ENCODE assay signal across 9 mouse cellular contexts in genomic region chr6:108659221-108659725, GRCm38 (mm10). TPM values are rescaled to one million over a fixed set of nuclear protein-coding genes. Genes with fewer than 3 reads are reported as not detected.
DNase-seq lines count a peak whose midpoint lies in the region; ATAC-seq and TF ChIP-seq lines count a peak whose summit lies in the region.
"Had no signal": no experiment of that assay in that cellular context is flagged by ENCODE, and none has a peak within 500 bp of the region (broad histone marks: within the 10 kb centered on the region; RNA-seq: fewer than 3 reads in every experiment).

No protein-coding gene starts in this region.

- 0 out of 2 replicates have a peak, but pooled peaks have one; percentile 33 for TF ChIP-seq POLR2A in limb, embryonic 14.5 days (IDR thresholded peaks at IDR 0.05; ENCODE audit: borderline replicate concordance, extremely low read depth, insufficient read depth, insufficient read length)

- peak; percentile 82 for ATAC-seq in embryonic facial prominence, embryonic 12.5 days (ENCODE audit: insufficient number of reproducible peaks, insufficient read depth, low FRiP score, low TSS enrichment)
- ATAC-seq in limb, embryonic 14.5 days (ENCODE audit: low FRiP score, low read depth), result peak; percentile 71
- peak; percentile 87 for ATAC-seq in midbrain, embryonic 15.5 days (replicated peaks)

- H3K27me3 ChIP-seq in embryonic facial prominence, embryonic 12.5 days, result peaks cover 23% of the 10 kb centered on the region
- H3K27me3 ChIP-seq in limb, embryonic 14.5 days (ENCODE audit: control insufficient read depth, insufficient read depth, low read length), result no peaks in the 10 kb centered on the region; the same call in 1 of the 2 replicates
- H3K27me3 ChIP-seq in midbrain, embryonic 15.5 days (replicated peaks), result peaks cover 15% of the 10 kb centered on the region

- H3K4me3 ChIP-seq in embryonic facial prominence, embryonic 12.5 days, result peak overlapping the region; percentile 55
- peak overlapping the region; percentile 60 for H3K4me3 ChIP-seq in limb, embryonic 14.5 days (replicated peaks; ENCODE audit: low read length)
- peak overlapping the region; percentile 67 for H3K4me3 ChIP-seq in midbrain, embryonic 15.5 days

- peak; percentile 84 to 89 for DNase-seq in urinary bladder, adult 18-20 months (ENCODE audit: low spot score in 2 of 2)
- DNase-seq in urinary bladder, adult 2 months (ENCODE audit: low spot score), result no peak
- DNase-seq in heart, adult 8-10 months (ENCODE audit: low spot score), result peak; percentile 89
- DNase-seq in kidney, adult 9 months, result peak; percentile 99
- peak; percentile 84 for DNase-seq in limb, embryonic 14.5 days (ENCODE audit: low spot score)
- peak; percentile 81 to 83 for DNase-seq in spleen, adult 18-20 months

- H3K4me2 ChIP-seq in embryonic facial prominence, embryonic 12.5 days (replicated peaks), result peak overlapping the region; percentile 99
- peak overlapping the region; percentile 94 for H3K4me2 ChIP-seq in limb, embryonic 14.5 days (replicated peaks; ENCODE audit: low read depth, low read length, severe bottlenecking)
- peak overlapping the region; percentile 99 for H3K4me2 ChIP-seq in midbrain, embryonic 15.5 days

- WGBS in embryonic facial prominence, embryonic 12.5 days, result under 1% methylated on average over 39 of the region's 42 CpGs
- WGBS in limb, embryonic 14.5 days, result under 1% methylated on average over 24 of the region's 42 CpGs
- under 1% methylated on average over 41 of the region's 42 CpGs for WGBS in midbrain, embryonic 15.5 days

- peak overlapping the region; percentile 85 for H3K27ac ChIP-seq in embryonic facial prominence, embryonic 12.5 days
- peak overlapping the region; percentile 90 for H3K27ac ChIP-seq in limb, embryonic 14.5 days (replicated peaks; ENCODE audit: low read depth, low read length)
- H3K27ac ChIP-seq in midbrain, embryonic 15.5 days, result peak overlapping the region; percentile 89

- H3K9me3 ChIP-seq in embryonic facial prominence, embryonic 12.5 days, result no peaks in the 10 kb centered on the region
- no peaks in the 10 kb centered on the region for H3K9me3 ChIP-seq in limb, embryonic 14.5 days (ENCODE audit: control insufficient read depth, low read length)
- no peaks in the 10 kb centered on the region for H3K9me3 ChIP-seq in midbrain, embryonic 15.5 days
- H3K9me3 ChIP-seq: G1E had no signal

- H3K9ac ChIP-seq in embryonic facial prominence, embryonic 12.5 days, result peak overlapping the region; percentile 55
- H3K9ac ChIP-seq in limb, embryonic 14.5 days (ENCODE audit: low read depth, low read length, severe bottlenecking), result peak overlapping the region; percentile 70
- H3K9ac ChIP-seq in midbrain, embryonic 15.5 days, result peak overlapping the region; percentile 76

- peaks cover 10% of the 10 kb centered on the region; the same call in 1 of the 2 replicates for H3K4me1 ChIP-seq in embryonic facial prominence, embryonic 12.5 days
- peaks cover 15% of the 10 kb centered on the region; the same call in 1 of the 2 replicates for H3K4me1 ChIP-seq in limb, embryonic 14.5 days (ENCODE audit: control insufficient read depth, insufficient read depth, low read length)
- peaks cover 22% of the 10 kb centered on the region for H3K4me1 ChIP-seq in midbrain, embryonic 15.5 days

- H3K36me3 ChIP-seq in embryonic facial prominence, embryonic 12.5 days, result no peaks in the 10 kb centered on the region
- no peaks in the 10 kb centered on the region for H3K36me3 ChIP-seq in limb, embryonic 14.5 days (ENCODE audit: control insufficient read depth, insufficient read depth, low read length)
- H3K36me3 ChIP-seq in midbrain, embryonic 15.5 days (replicated peaks), result no peaks in the 10 kb centered on the region
- H3K36me3 ChIP-seq: G1E had no signal

RNA-seq across cellular contexts. Expression of gene Bhlhe40, which starts 1.2 kb away (rescaled TPM):
- polyA plus RNA-seq in urinary bladder, adult 2 months (2012; rRNA removed), result 17.9 and 35.1 TPM in 2 replicates
- 3.1 and 3.6 TPM in 2 replicates for polyA plus RNA-seq in embryonic facial prominence, embryonic 12.5 days (2016; fragmentation: Nextera tagmentation; extraction: Ambion mirVana)
- 10 to 100 TPM; 48.6 to 66.7 (median 51.4) TPM for total RNA-seq in heart, adult 8-10 months (2022)
- polyA plus RNA-seq in limb, embryonic 14.5 days (2012; rRNA removed), result 10.8 and 11.9 TPM in 2 replicates
- 27.6 and 31.7 TPM in 2 replicates for polyA plus RNA-seq in limb, embryonic 14.5 days (2014; fragmentation: Nextera tagmentation; extraction: Ambion mirVana)
- polyA plus RNA-seq in midbrain, embryonic 15.5 days (2015; fragmentation: Nextera tagmentation; extraction: Ambion mirVana), result 5.3 TPM in 2 replicates
